Mouse (Mus musculus) G1E (cell line): Measurements from ENCODE around the gene Nsd2. TPM values are rescaled to one million over a fixed set of nuclear protein-coding genes. Genes with fewer than 3 reads are reported as not detected.
"Not testable (repeated sequence)": the region's sequence is repeated elsewhere in the genome, so short reads cannot be mapped to it uniquely, and the experiment has no call there.

Experiments used
- ATAC-seq: 2 replicates; pipeline ENCODE4 v1.8.0; 2016; ENCODE audit warnings: mild to moderate bottlenecking; ENCODE audit not compliant: insufficient number of reproducible peaks, poor library complexity, low FRiP score, severe bottlenecking; ENCODE audit errors: extremely low read depth
- DNase-seq: peaks from one replicate; pipeline ENCODE4 v3.0.0; 2012; ENCODE audit warnings: low spot score
- H3K27me3 ChIP-seq: 2 replicates; pipeline ENCODE4 v1.6.1; 2012; ENCODE audit warnings: mild to moderate bottlenecking, low read length, inconsistent platforms; ENCODE audit not compliant: insufficient read depth
- H3K36me3 ChIP-seq: replicated peaks from 2 replicates; pipeline ENCODE3; 2012; ENCODE audit warnings: mild to moderate bottlenecking, inconsistent platforms
- H3K4me1 ChIP-seq: 2 replicates; pipeline ENCODE4 v1.6.1; 2012; ENCODE audit warnings: low read depth, low read length, inconsistent platforms, mixed read lengths; ENCODE audit not compliant: insufficient read depth
- H3K4me3 ChIP-seq: 2 replicates; pipeline ENCODE4 v1.5.1; 2012; ENCODE audit warnings: low read depth, mild to moderate bottlenecking, inconsistent platforms, low read length, moderate library complexity, mixed read lengths
- H3K9me3 ChIP-seq: replicated peaks from 2 replicates; pipeline ENCODE4 v1.6.1; 2012; ENCODE audit warnings: inconsistent platforms
- CTCF ChIP-seq: IDR thresholded peaks from 2 replicates; pipeline ENCODE4 v1.5.1; 2012; ENCODE audit warnings: low read depth, low read length, inconsistent platforms, mixed read lengths
- GATA1 ChIP-seq: IDR thresholded peaks from 2 replicates; pipeline ENCODE4 v1.6.1; 2012; ENCODE audit warnings: borderline replicate concordance, low read length, inconsistent platforms, mixed read lengths
- GATA2 ChIP-seq: IDR thresholded peaks from 2 replicates; pipeline ENCODE4 v1.6.1; 2012; ENCODE audit warnings: low read depth, low read length, inconsistent platforms, borderline replicate concordance
- POLR2AphosphoS5 ChIP-seq: IDR thresholded peaks from 2 replicates; pipeline ENCODE4 v1.6.1; 2012; ENCODE audit warnings: low read depth, low read length, inconsistent platforms; ENCODE audit not compliant: insufficient replicate concordance
- TAL1 ChIP-seq: conservative IDR thresholded peaks from 2 replicates; pipeline ENCODE4 v1.6.1; 2012; ENCODE audit warnings: low read depth, low read length, inconsistent platforms, mixed read lengths
- polyA plus RNA-seq: library from polyadenylated mRNA; stranded (reverse); fragments of >175 nt; gene quantifications from 2 replicates; pipeline ENCODE4 v1.2.3, GENCODE M21; 2012
- total RNA-seq, 2 experiments: library from RNA; stranded (forward) in 1 of 2; stranded (reverse) in 1 of 2; fragments of 200-1000 nt in 1 of 2; fragments of >200 nt in 1 of 2; fragmentation: Nextera tagmentation in 1 of 2; gene quantifications; 2 replicates each; pipeline ENCODE4 v1.2.3; 2014 to 2017

The Nsd2 gene
- total and polyA plus RNA-seq, 3 experiments, result 15.5 to 129 (median 99.6) TPM

- ATAC-seq (no peak), DNase-seq (no peak)
- Histone ChIP-seq H3K4me3 (peak overlapping the region; percentile 30; the same call in 1 of the 2 replicates), H3K9me3 (peaks cover 4% of the 10 kb centered on the region), H3K36me3 (peaks cover 48% of the 10 kb centered on the region), H3K27me3 (no peaks in the 10 kb centered on the region), H3K4me1 (peaks cover 44% of the 10 kb centered on the region)
- TF ChIP-seq GATA2 (no peak), GATA1 (no peak), CTCF (no peak), POLR2AphosphoS5 (no peak), TAL1 (no peak)
These were observed 113.6 kb downstream of the Nsd2 start for GRCm38 (mm10) chr5:33934081-33934480.

GRCm38 (mm10) chr5:33934877-33935276, 114.4 kb downstream of the Nsd2 start:
- Histone ChIP-seq H3K4me1 (peaks cover 44% of the 10 kb centered on the region), H3K27me3 (no peaks in the 10 kb centered on the region)
- ATAC-seq, result no peak

GRCm38 (mm10) chr5:33935700-33936111, 115.2 kb downstream of the Nsd2 start:
- H3K4me1 ChIP-seq, result peaks cover 44% of the 10 kb centered on the region
- no peak for ATAC-seq
- peak overlapping the region; percentile 99 for H3K4me3 ChIP-seq
- no peak for TF ChIP-seq GATA2
- no peak for TF ChIP-seq TAL1
- TF ChIP-seq GATA1, result no peak
- no peak for TF ChIP-seq POLR2AphosphoS5
- H3K27me3 ChIP-seq, result no peaks in the 10 kb centered on the region
- H3K36me3 ChIP-seq, result peaks cover 46% of the 10 kb centered on the region
- H3K9me3 ChIP-seq, result peaks cover 11% of the 10 kb centered on the region
- DNase-seq, result peak; percentile 11

More at GRCm38 (mm10) chr5:33934877-33935276, 114.4 kb downstream of the Nsd2 start:
- Histone ChIP-seq H3K9me3 (peaks cover 6% of the 10 kb centered on the region), H3K36me3 (peaks cover 48% of the 10 kb centered on the region), H3K4me3 (peak overlapping the region; percentile 99)
- no peak for DNase-seq
- TF ChIP-seq GATA1 (no peak), CTCF (no peak), POLR2AphosphoS5 (no peak), GATA2 (no peak), TAL1 (no peak)

- peaks cover 43% of the 10 kb centered on the region for H3K4me1 ChIP-seq
- TF ChIP-seq POLR2AphosphoS5 (no peak; the same call in 1 of the 2 replicates), GATA1 (no peak), CTCF (no peak), GATA2 (no peak), TAL1 (no peak)
- H3K9me3 ChIP-seq, result peaks cover 11% of the 10 kb centered on the region
- H3K27me3 ChIP-seq, result no peaks in the 10 kb centered on the region
- ATAC-seq (peak; percentile 87), DNase-seq (peak; percentile 83)
- peak within 1 kb of the TSS; percentile 99 for H3K4me3 ChIP-seq
- peaks cover 44% of the 10 kb centered on the region for H3K36me3 ChIP-seq
These were observed 115.7 kb downstream of the Nsd2 start, which contains the start of gene Nelfa for GRCm38 (mm10) chr5:33936120-33936707. Gene Nelfa, minus strand, starts transcription at chr5:33936413.

GRCm38 (mm10) chr5:33937230-33937629, 116.7 kb downstream of the Nsd2 start:
- H3K9me3 ChIP-seq, result peaks cover 13% of the 10 kb centered on the region
- TF ChIP-seq CTCF, result no peak
- H3K27me3 ChIP-seq, result no peaks in the 10 kb centered on the region
- no peak for DNase-seq
- H3K4me3 ChIP-seq, result peak overlapping the region; percentile 99
- no peak for ATAC-seq
- peaks cover 40% of the 10 kb centered on the region for H3K4me1 ChIP-seq
- H3K36me3 ChIP-seq, result peaks cover 35% of the 10 kb centered on the region

GRCm38 (mm10) chr5:33938448-33938847, 117.9 kb downstream of the Nsd2 start:
- Histone ChIP-seq H3K9me3 (peaks cover 13% of the 10 kb centered on the region), H3K27me3 (no peaks in the 10 kb centered on the region), H3K36me3 (peaks cover 30% of the 10 kb centered on the region), H3K4me3 (no peak overlapping the region; the same call in 1 of the 2 replicates), H3K4me1 (peaks cover 33% of the 10 kb centered on the region)
- ATAC-seq, result no peak
- DNase-seq, result no peak
- TF ChIP-seq POLR2AphosphoS5 (no peak), CTCF (no peak), TAL1 (no peak), GATA1 (no peak), GATA2 (no peak)

- ATAC-seq, H3K4me1 ChIP-seq, DNase-seq, H3K4me3 ChIP-seq, H3K9me3 ChIP-seq, H3K27me3 ChIP-seq, H3K36me3 ChIP-seq: not testable (repeated sequence)
These were observed 126.5 kb downstream of the Nsd2 start for GRCm38 (mm10) chr5:33947035-33947434.
